Mouse (Mus musculus): ENCODE data around the gene Eipr1.

DNA sequence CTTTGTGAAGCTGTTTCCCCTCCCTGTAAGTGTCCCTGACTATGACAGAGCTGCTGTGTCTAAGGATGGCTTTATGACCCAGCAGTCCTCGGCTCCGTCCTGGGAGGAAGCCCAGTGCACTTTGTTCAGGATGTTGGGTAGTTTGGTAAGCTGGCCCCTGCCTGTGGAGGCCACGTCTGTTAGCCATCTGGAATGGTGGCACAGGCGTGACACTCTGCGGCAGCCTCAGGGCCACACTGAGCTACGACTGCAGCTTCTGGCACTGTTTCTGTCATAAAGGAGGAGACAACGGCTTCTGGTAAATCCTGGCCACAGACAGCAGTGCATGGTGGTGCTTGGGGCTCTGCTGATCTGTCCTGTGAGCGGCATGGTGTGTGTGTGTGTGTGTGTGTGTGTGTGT is 159.0 kb downstream of the Eipr1 start:
- TF ChIP-seq FLI1 (IDR thresholded peaks at IDR 0.05; ENCODE audit: low read length) (no peak), GATA1 (IDR thresholded peaks at IDR 0.05; ENCODE audit: borderline replicate concordance, low read length) (no peak)

Data from megakaryocyte, embryonic 14.5 days (primary cell).